Mouse (Mus musculus): ENCODE measurements around the gene Tnn.

Tnn gene

GRCm38 (mm10) chr1:160082647-160083046 lies 70.7 kb downstream of the Tnn start:
- DNase-seq (ENCODE audit: low spot score) = no peak

- peak; percentile 84 for DNase-seq (ENCODE audit: low spot score)
Measured at GRCm38 (mm10) chr1:160080800-160081436, 72.5 kb downstream of the Tnn start.

DNA sequence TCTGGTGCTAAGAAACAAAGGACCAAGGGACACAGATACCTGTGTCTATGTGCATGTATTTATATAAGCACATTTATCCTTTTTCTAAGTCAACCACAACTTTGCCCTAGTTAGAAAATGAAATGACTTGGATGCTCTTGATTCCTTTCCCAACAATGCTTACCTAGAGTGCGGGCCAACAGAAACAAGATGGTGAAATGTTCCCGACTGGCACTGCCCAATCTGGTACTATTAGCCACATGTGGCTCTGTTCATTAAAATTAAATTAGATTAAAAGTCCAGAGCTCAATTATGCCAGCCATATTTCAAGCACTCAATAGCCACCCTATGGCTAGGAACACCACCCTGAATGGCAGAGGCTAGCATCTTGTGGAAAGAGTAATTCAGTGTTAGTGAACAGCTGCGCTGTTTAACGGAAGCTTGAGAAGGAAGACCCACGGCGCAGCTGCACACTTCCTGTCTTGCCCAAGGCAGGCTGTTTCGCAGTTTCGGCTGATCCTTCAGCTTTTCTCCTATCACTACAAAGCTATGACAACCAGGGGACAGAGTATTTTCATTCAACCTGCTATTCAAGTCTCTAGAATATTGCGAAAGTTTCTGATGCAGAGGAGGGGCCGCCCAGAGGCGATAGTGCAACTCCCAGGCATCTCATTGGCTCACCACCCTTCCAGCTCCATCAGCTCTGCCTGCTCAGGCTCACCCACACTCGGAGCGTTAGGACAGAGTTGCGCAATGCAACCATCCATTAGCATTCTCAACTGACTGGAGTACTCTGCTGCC lies 74.3 kb downstream of the Tnn start:
- DNase-seq (ENCODE audit: low spot score) = no peak

DNA sequence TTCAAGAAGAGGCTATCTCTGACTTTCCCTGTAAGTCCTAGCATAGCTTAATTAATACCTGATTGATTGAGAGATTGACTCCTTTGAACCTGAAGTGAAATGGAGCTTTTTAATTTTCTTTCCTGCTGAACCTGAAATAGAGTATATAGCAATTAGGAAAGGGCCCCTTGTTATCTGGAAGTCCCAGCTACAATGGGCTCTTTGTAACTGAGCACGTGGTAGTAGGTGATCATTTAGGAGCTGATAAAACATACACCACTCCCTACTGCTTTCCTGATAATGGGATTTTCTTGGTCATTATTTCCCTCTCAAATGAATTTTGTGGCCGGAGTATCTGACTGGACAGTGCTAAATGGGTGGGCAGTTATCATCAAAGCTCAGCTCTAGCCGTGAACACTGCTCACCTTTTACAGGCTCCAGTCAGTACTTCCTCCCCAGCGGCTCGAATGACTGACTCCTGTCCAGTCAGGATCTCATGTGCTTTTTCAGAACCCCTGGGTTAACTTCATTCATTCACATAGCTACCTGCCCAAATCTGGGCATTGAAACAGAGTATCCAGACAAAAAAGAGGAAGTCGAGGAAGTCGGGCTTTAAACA lies 88.7 kb downstream of the Tnn start:
- DNase-seq (ENCODE audit: low spot score) = no peak

DNA sequence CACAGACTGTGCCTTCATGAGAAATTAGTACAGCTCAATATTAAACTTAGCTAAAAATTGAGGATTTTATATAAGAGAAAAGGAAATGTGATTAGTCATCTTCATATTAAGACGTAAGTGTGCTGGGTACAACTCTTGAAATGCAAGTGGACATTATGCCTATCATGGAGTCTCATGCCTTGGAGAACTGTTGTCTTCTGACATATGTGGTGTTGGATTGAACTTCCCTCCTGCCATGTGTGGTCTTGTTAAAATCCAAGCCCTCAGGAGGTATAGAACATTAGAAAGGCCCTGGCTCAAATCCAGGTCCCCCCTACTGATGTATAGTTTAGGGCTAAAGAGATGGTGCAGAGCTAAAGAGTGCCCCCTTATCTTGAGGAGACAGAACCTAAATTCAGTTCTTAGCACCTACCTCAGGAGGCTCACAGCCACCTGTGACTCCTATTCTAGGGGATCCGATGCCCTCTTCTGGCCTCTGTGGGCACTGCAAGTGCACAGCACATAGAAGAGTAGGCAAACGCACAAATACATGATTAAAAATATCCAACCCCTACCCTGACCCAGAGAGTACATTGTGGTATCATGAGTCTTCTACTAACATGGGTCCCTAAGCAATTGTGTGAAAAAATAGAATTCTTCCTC lies 91.5 kb downstream of the Tnn start:
- no peak for DNase-seq (ENCODE audit: low spot score)

DNA sequence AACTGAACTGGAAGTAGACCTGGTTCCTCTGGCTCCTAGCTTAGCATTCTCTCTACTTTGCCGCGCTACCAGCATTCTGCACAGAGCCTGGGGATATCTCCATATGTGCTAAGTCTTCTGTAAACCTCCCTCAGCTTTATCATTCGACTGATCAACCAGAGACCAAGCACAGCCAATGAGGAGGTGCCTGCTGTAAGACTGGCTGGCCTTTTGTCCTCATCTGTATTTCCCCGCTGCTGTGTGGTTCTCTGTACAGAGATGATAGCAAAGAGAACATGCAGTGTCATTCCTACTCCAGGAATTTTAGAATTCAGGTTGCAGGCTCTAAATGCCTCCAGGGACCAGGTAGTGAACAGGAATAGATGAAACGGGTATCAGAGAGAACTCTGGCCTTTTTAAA lies 92.1 kb downstream of the Tnn start:
- DNase-seq (ENCODE audit: low spot score) = no peak

GRCm38 (mm10) chr1:160060542-160060941 lies 92.8 kb downstream of the Tnn start:
- no peak for DNase-seq (ENCODE audit: low spot score)

DNA sequence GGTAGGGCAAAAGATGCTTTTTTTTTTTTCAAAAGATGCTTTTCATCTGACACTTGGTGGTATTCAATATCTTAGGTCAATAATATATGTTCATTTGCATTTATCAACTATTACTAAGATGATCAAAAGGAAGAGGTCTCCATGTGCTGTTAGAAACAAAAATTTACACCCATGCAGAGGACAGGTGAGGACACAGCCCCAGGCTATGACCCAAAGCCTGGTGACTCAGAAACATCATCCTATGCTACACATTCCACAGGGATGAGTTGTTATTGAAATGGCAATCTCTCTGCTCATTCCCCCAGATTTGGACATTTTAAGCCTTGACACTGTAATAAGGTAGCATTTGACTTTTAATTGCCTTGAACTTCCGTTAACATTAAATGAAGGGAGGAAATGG lies 93.5 kb downstream of the Tnn start:
- DNase-seq (ENCODE audit: low spot score) = no peak

DNA sequence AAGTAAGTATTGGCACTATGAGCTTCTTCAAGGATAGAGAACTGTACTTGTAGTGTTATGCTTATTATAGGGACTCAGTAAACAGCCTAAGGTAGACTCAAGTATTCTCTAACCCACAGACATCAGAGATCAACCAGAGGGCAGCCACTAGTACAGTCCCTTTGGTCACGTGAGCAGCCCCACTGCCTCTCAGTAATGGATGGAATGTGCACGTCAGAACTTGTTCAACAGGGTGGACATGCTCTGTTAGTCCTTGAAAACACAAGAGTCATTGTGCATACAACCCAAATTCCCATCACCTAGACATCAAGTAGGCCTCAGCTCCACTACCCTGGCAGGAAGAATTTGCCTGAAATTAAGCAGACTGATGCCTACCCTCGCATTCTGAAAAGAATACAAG lies 95.7 kb downstream of the Tnn start:
- no peak for DNase-seq (ENCODE audit: low spot score)

DNA sequence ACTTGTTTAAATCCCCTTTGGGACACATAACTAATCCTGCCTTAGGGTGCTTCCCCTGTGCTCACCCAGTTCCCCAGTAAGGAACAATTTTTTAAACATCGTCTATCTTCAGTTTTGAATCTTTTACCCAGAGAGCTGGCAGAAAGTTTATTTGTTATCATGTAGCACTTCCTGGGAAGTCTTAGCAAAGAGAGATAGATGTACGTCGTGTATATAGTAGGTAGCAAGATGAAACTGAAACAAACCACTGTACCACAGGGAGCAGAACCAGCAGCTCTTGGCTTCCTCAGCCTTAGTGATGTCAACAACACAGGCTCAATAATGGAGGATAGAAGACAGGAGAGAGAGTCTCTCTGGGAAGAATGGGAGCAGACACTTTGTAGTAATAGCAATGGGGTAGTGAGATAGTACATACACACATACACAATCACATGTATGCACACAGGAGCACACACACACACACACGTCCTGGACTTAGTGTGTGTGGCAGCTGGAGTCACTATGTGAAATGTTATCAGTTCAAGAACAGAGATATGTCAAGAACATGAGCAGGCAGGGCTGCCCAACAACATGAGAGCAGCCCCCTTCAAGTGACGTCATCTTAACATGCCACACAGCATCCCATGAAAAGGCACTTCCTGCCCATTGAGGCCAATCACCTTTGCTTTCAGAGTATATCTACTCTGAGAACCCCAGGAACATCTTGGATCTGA lies 98.9 kb downstream of the Tnn start:
- no peak for DNase-seq (ENCODE audit: low spot score)

GRCm38 (mm10) chr1:160053510-160054305 lies 99.7 kb downstream of the Tnn start:
- no peak for DNase-seq (ENCODE audit: low spot score)

DNA sequence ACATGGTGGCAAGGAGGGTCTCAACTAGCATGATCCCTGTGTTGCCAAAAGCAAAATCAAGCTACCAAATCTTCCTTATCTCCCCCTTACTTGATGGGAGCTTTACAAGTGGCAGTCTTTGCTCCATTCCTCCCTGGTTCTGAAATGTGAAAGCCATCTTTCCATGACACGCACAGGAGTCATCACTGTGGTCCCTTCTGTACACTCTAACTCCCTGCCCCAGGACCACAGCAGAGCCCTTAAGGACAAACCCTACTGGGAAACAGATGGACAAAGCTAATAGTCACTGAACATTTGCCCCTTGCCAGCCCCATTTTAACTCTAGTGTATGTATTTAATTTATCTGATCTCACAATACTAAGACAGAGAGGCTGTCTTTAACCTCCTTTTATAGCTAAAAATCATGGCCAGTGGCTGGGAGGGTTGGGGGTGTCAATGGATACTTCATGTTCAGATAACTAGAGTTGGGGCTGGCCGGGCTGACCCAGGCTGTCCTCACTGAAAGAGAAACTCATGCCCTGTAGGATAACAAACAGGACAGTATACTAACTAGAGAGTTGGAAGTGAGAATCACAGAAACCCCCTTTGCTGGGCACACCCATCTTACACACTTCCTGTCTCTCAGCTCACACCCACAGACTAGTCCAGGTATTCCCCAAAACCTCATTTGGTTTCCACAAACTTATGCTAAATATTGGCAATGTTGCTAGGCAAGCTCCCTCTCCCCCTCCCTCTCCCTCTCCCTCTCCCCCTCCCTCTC lies 100.6 kb downstream of the Tnn start:
- no peak for DNase-seq (ENCODE audit: low spot score)

DNA sequence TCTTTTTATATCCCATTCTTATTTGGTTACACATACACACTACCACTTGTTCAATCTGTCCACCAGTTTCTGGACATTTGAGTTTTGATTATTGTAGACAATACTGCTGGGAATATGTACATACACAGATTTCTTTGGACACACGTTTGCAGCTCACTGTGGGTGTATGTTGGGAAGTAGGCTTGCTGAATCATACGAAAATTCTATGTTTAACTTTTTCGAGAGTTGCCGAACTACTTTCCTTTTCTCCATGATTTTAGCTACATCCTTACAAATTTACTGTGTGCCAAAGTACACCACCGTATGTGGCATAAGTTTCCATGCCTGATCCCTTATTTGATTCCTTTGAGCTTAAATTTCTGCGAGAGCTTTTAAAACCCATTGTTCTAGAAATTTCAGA lies 102.5 kb downstream of the Tnn start:
- DNase-seq (ENCODE audit: low spot score) = no peak

- DNase-seq (ENCODE audit: low spot score) = no peak
Measured at GRCm38 (mm10) chr1:160049131-160049880, 104.1 kb downstream of the Tnn start.

DNA sequence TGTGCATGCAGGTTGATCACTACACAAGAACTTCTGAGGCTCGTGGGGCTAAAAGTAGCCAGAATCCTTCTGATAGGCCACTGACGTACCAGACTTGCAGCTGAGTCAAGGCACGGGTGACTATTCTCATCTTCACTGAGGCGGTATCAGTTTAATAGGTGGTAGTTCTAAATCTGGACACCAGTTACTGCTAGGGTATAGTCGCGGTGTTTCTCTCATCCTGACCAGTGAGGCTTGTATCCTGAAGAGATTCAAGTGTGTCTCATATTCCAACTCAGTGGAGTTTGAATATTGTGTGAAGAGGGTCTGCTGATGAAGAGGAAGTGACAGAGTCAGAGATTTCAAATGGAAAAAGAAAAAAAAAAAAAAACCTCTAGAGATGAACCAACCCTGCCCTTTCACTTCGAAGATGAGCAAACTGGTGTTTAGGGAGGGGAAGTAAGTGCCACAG lies 105.9 kb downstream of the Tnn start:
- no peak for DNase-seq (ENCODE audit: low spot score)

DNA sequence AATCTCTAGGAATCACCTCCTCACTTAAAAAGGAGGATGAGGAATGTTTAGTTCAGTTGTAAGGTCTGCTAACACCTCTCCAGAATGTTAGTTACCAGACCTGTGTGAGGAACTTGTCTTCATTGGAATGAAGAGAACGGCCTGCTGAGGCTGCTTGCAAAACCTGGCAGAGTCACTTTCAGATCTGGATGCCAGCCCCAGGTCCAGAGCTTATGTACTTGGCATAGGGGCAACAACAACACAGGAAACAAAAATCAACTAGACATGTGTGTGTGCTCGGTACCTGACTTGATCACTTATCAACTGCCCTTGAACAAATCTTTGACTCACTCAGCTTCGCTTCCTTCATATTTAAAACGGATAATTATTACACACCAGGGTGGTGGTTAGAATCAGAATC lies 106.6 kb downstream of the Tnn start:
- DNase-seq (ENCODE audit: low spot score) = no peak

- no peak for DNase-seq (ENCODE audit: low spot score)
Measured at GRCm38 (mm10) chr1:160045971-160046370, 107.4 kb downstream of the Tnn start.

DNA sequence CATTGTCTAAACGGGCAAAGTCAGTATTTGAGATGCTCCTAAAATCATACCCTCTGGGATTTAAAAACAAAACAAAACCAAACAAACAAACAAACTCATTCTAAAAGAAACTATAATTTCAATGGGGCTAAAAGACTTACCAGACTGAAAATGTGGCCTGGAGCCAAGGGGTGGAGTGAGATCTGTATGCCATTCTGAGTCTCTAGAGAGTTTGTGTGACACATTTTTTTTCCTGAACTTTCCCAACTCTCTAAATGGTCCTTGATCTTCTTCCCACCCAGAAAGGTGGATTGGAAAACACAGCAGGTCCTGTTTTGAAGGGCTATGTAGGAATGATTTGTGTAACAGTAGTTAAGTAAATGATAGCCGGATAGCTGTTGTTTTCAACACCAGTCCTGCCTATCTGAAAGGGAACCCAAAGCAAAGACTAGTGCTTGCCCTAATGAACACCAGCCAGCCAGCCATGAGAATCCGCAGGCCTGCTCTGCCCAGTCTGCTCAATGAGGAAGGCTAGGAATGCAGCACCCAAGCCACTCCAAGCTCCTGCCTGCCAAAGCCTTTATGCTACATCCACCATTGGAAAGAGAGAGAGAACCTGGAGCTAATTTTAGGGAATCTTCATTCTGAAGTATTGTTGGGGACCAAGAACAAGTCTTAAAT lies 108.2 kb downstream of the Tnn start:
- no peak for DNase-seq (ENCODE audit: low spot score)

Measured in retina, embryonic 14.5 days (tissue).